ENCODE assay signal across 19 mouse cellular contexts in the genomic region with DNA sequence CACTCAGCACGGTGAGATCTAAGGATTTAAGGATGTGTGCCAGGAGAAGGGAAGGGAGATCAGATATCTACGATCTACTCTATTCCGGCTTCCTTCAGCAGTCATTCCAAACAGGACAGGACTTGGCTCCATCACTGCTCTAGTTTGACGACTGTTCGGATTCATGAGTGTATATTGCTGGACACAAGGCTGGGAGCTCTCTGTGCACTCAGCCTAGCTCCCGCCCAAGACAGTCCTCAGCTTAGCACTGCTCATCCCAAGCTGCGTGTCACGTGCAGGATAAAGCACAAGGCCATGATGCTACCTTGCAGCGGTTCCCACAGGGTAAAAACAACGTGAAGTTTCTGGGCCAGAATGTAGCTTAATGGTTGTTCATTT. TPM values are rescaled to one million over a fixed set of nuclear protein-coding genes. Genes with fewer than 3 reads are reported as not detected.
DNase-seq lines count a peak whose midpoint lies in the region; ATAC-seq and TF ChIP-seq lines count a peak whose summit lies in the region.
"Had no signal": no experiment of that assay in that cellular context is flagged by ENCODE, and none has a peak within 500 bp of the region (broad histone marks: within the 10 kb centered on the region; RNA-seq: fewer than 3 reads in every experiment).

No protein-coding gene starts in this region.

- DNase-seq in cerebellum, adult 2 months = peak in 1 of 2 experiments; percentile 50
- DNase-seq in cerebellum, postnatal 36 days = no peak
- DNase-seq in left cerebral cortex, adult 2 months (ENCODE audit: extremely low spot score in 1 of 2, low spot score in 2 of 2) = no peak
- no peak for DNase-seq in left cerebral cortex, postnatal 4 days
- no peak for DNase-seq in midbrain, embryonic 10.5 days (ENCODE audit: low spot score)
- no peak for DNase-seq in midbrain, postnatal 0 days (ENCODE audit: low spot score)
- DNase-seq in kidney, adult 8-10 months = no peak
- DNase-seq in heart, postnatal 36 days = no peak
- DNase-seq: adrenal gland, postnatal 10 days; cerebellum, adult 18-20 months; kidney, adult 2 months; kidney, postnatal 10 days; liver, embryonic 13.5 days; thymus, postnatal 14 days had no signal

- H3K4me1 ChIP-seq in cerebellum, adult 2 months (ENCODE audit: control insufficient read depth, insufficient read depth, low read length) = peaks cover 61% of the 10 kb centered on the region
- peaks cover 41% of the 10 kb centered on the region for H3K4me1 ChIP-seq in midbrain, embryonic 10.5 days
- H3K4me1 ChIP-seq in midbrain, postnatal 0 days (ENCODE audit: insufficient read depth, low read length) = no peaks in the 10 kb centered on the region
- H3K4me1 ChIP-seq: limb, embryonic 13.5 days had no signal

- H3K4me2 ChIP-seq in midbrain, postnatal 0 days (ENCODE audit: low read depth, low read length, poor library complexity, severe bottlenecking) = no peak overlapping the region
- H3K4me2 ChIP-seq: embryonic facial prominence, embryonic 13.5 days; hindbrain, embryonic 12.5 days; limb, embryonic 13.5 days; liver, embryonic 13.5 days had no signal

- ATAC-seq in midbrain, postnatal 0 days (ENCODE audit: low FRiP score) = no peak

- TF ChIP-seq POLR2A in cerebellum, adult 2 months (IDR thresholded peaks at IDR 0.05; ENCODE audit: borderline replicate concordance, insufficient read depth, low read length) = no peak

- TF ChIP-seq CTCF in cerebellum, adult 2 months (IDR thresholded peaks at IDR 0.05; ENCODE audit: borderline replicate concordance, insufficient read depth, low read depth, low read length) = no peak
- TF ChIP-seq CTCF in left cerebral cortex, adult 2 months (IDR thresholded peaks at IDR 0.05) = no peak
- no peak for TF ChIP-seq CTCF in midbrain, postnatal 0 days (IDR thresholded peaks at IDR 0.05)

- intact Hi-C loops in left cerebral cortex, adult 2 months (cut with DNase I) = no loop called here
- intact Hi-C loops in left cerebral cortex, postnatal 4 days (cut with DNase I) = no loop called here
- intact Hi-C loops in heart, postnatal 36 days (cut with DNase I) = loop anchor here (2.0 kb wide), 1 partner anchor 39 kb away; no protein-coding TSS in a partner anchor

- H3K27ac ChIP-seq in cerebellum, adult 2 months (ENCODE audit: insufficient read depth, low read length) = peak overlapping the region; percentile 62
- H3K27ac ChIP-seq in left cerebral cortex, adult 2 months = peak overlapping the region; percentile 87
- peak overlapping the region; percentile 59 for H3K27ac ChIP-seq in midbrain, embryonic 10.5 days (replicated peaks)
- H3K27ac ChIP-seq in midbrain, postnatal 0 days (ENCODE audit: low read depth, low read length) = no peak overlapping the region
- H3K27ac ChIP-seq: embryonic facial prominence, embryonic 13.5 days; heart, embryonic 10.5 days; hindbrain, embryonic 12.5 days; limb, embryonic 13.5 days; liver, embryonic 13.5 days had no signal

- no peak overlapping the region for H3K4me3 ChIP-seq in cerebellum, adult 2 months (replicated peaks; ENCODE audit: insufficient read depth, low read depth, low read length)
- H3K4me3 ChIP-seq in left cerebral cortex, adult 2 months = no peak overlapping the region
- H3K4me3 ChIP-seq in midbrain, embryonic 10.5 days = no peak overlapping the region
- no peak overlapping the region for H3K4me3 ChIP-seq in midbrain, postnatal 0 days (ENCODE audit: low read depth, low read length)
- H3K4me3 ChIP-seq: embryonic facial prominence, embryonic 13.5 days; erythroblast, embryonic 14.5 days; heart, embryonic 10.5 days; hindbrain, embryonic 12.5 days; limb, embryonic 13.5 days; liver, embryonic 13.5 days had no signal

- H3K27me3 ChIP-seq in cerebellum, adult 2 months (ENCODE audit: control insufficient read depth, insufficient read depth, low read length) = no peaks in the 10 kb centered on the region
- peaks cover 89% of the 10 kb centered on the region for H3K27me3 ChIP-seq in midbrain, embryonic 10.5 days (ENCODE audit: low read depth, poor library complexity, severe bottlenecking)
- H3K27me3 ChIP-seq in midbrain, postnatal 0 days (ENCODE audit: insufficient read depth, low read length) = no peaks in the 10 kb centered on the region
- H3K27me3 ChIP-seq: embryonic facial prominence, embryonic 13.5 days; hindbrain, embryonic 12.5 days; limb, embryonic 13.5 days had no signal

- H3K36me3 ChIP-seq in midbrain, embryonic 10.5 days = no peaks in the 10 kb centered on the region
- H3K36me3 ChIP-seq in midbrain, postnatal 0 days (ENCODE audit: insufficient read depth, low read length) = no peaks in the 10 kb centered on the region
- H3K36me3 ChIP-seq: embryonic facial prominence, embryonic 13.5 days; heart, embryonic 10.5 days; hindbrain, embryonic 12.5 days; limb, embryonic 13.5 days; liver, embryonic 13.5 days had no signal

- H3K9ac ChIP-seq in midbrain, postnatal 0 days (replicated peaks; ENCODE audit: low read length, poor library complexity, severe bottlenecking) = no peak overlapping the region
- H3K9ac ChIP-seq: embryonic facial prominence, embryonic 13.5 days; hindbrain, embryonic 12.5 days; limb, embryonic 13.5 days; liver, embryonic 13.5 days had no signal

- H3K9me3 ChIP-seq in midbrain, embryonic 10.5 days (replicated peaks) = no peaks in the 10 kb centered on the region
- H3K9me3 ChIP-seq in midbrain, postnatal 0 days (ENCODE audit: low read length) = no peaks in the 10 kb centered on the region
- H3K9me3 ChIP-seq: embryonic facial prominence, embryonic 13.5 days; heart, embryonic 10.5 days; hindbrain, embryonic 12.5 days; limb, embryonic 13.5 days; liver, embryonic 13.5 days had no signal

- WGBS in cerebellum, adult 2 months = 43% methylated on average over 10 of the region's 10 CpGs
- 60% methylated on average over 10 of the region's 10 CpGs for WGBS in midbrain, embryonic 10.5 days
- 32% methylated on average over 10 of the region's 10 CpGs for WGBS in midbrain, postnatal 0 days

RNA-seq across cellular contexts. Expression of gene Gfod1, which starts 33.8 kb away (rescaled TPM):
- polyA plus RNA-seq in cerebellum, adult 2 months (2012; rRNA removed) = 47.5 and 53.1 TPM in 2 replicates
- 100 to 1,000 TPM; 118 to 134 TPM for total RNA-seq in left cerebral cortex, adult 2 months (2021)
- 10 to 100 TPM; 29.8 to 31.3 TPM for total RNA-seq in left cerebral cortex, postnatal 4 days (2021)
- 0.10 and 0.37 TPM in 2 replicates for polyA plus RNA-seq in midbrain, embryonic 10.5 days (2016; fragmentation: Nextera tagmentation; extraction: Ambion mirVana)
- total RNA-seq in midbrain, postnatal 0 days (2014; rRNA removed) = 21.1 and 22.4 TPM in 2 replicates
- polyA plus RNA-seq in midbrain, postnatal 0 days (2015; fragmentation: Nextera tagmentation; extraction: Ambion mirVana) = 2.0 and 2.4 TPM in 2 replicates
- 10 to 100 TPM; 26.8 to 36.3 TPM for total RNA-seq in heart, postnatal 36 days (2021)
